Mouse (Mus musculus): ENCODE measurements around the gene Irf2bpl. TPM values are rescaled to one million over a fixed set of nuclear protein-coding genes. Genes with fewer than 3 reads are reported as not detected.
A peak's percentile ranks its signal among the peaks of the same experiment; 100 is the strongest.

The Irf2bpl gene
- total and polyA plus RNA-seq, 3 experiments, result 7.0 to 19.6 (median 12.1) TPM

GRCm38 (mm10) chr12:86891786-86892702 lies 7.4 kb upstream of the Irf2bpl start (continued):
- TF ChIP-seq MAFK (IDR thresholded peaks at IDR 0.05; ENCODE audit: insufficient replicate concordance, low read length) (no peak), CHD2 (IDR thresholded peaks at IDR 0.05; ENCODE audit: low read length) (peak; percentile 73; the same call in 1 of the 2 replicates), SMC3 (IDR thresholded peaks at IDR 0.05; ENCODE audit: low read depth, low read length) (no peak), MXI1 (IDR thresholded peaks at IDR 0.05; ENCODE audit: low read depth, low read length) (no peak; the same call in 1 of the 2 replicates)

- dilution Hi-C loops (cut with MboI; ENCODE audit: extremely low pct_ligation_motif_present, extremely low pct_unique_long_range_greater_than_20kb, low sequenced_read_pairs), result no loop called here
- H3K79me2 ChIP-seq (replicated peaks; ENCODE audit: control insufficient read depth, extremely low read depth, insufficient read depth, poor library complexity, severe bottlenecking), result no peaks in the 10 kb centered on the region
Observed at GRCm38 (mm10) chr12:86891454-86891785, 6.8 kb upstream of the Irf2bpl start.

GRCm38 (mm10) chr12:86890796-86891301 lies 6.3 kb upstream of the Irf2bpl start:
- Histone ChIP-seq H3K4me2 (ENCODE audit: insufficient read depth, low read depth, poor library complexity, severe bottlenecking) (peak overlapping the region; percentile 94), H3K9me3 (replicated peaks; ENCODE audit: low read length) (no peaks in the 10 kb centered on the region), H3K27ac (ENCODE audit: insufficient read depth, low read depth) (peak overlapping the region; percentile 55), H3K36me3 (replicated peaks in 1 of 2; ENCODE audit: control insufficient read depth in 1 of 2, insufficient read depth in 1 of 2, low read length in 1 of 2) (no peaks in the 10 kb centered on the region), H3K27me3 (replicated peaks) (no peaks in the 10 kb centered on the region), H3K4me3 (replicated peaks in 1 of 3; ENCODE audit: low read depth in 2 of 3, low read length in 2 of 3, poor library complexity in 1 of 3) (peak overlapping the region in 1 of 3 experiments; percentile 10), H3K9ac (ENCODE audit: insufficient read depth, low read depth) (peak overlapping the region; percentile 42), H3K79me2 (replicated peaks; ENCODE audit: control insufficient read depth, extremely low read depth, insufficient read depth, poor library complexity, severe bottlenecking) (no peaks in the 10 kb centered on the region), H3K4me1 (ENCODE audit: control insufficient read depth in 1 of 2, insufficient read depth in 2 of 2) (peaks cover 21 to 64% of the 10 kb centered on the region in 2 experiments)
- TF ChIP-seq USF2 (conservative IDR thresholded peaks at IDR 0.05; ENCODE audit: low read depth, low read length) (no peak), JUND (conservative IDR thresholded peaks at IDR 0.05; ENCODE audit: low read depth, low read length) (no peak), SIN3A (IDR thresholded peaks at IDR 0.05; ENCODE audit: low read length) (no peak), KAT2A (IDR thresholded peaks at IDR 0.05; ENCODE audit: insufficient replicate concordance, low read length) (no peak), NELFE (IDR thresholded peaks at IDR 0.05; ENCODE audit: low read depth, low read length) (no peak), TCF12 (IDR thresholded peaks at IDR 0.05; ENCODE audit: low read depth, low read length) (0 out of 2 replicates have a peak, but pooled peaks have one; percentile 18), CHD2 (IDR thresholded peaks at IDR 0.05; ENCODE audit: low read length) (no peak), ELF1 (IDR thresholded peaks at IDR 0.05; ENCODE audit: low read depth, low read length) (peak; percentile 61; the same call in 1 of the 2 replicates)
- dilution Hi-C loops (cut with MboI; ENCODE audit: extremely low pct_ligation_motif_present, extremely low pct_unique_long_range_greater_than_20kb, low sequenced_read_pairs) (no loop called here), in situ Hi-C loops (cut with MboI; ENCODE audit: low pct_ligation_motif_present, low pct_unique_long_range_greater_than_20kb, low sequenced_read_pairs) (no loop called here)
- no peak for DNase-seq (ENCODE audit: extremely low read depth)

More at GRCm38 (mm10) chr12:86891454-86891785, 6.8 kb upstream of the Irf2bpl start:
- no peaks in the 10 kb centered on the region for H3K27me3 ChIP-seq (replicated peaks)
- DNase-seq (ENCODE audit: extremely low read depth), result no peak
- in situ Hi-C loops (cut with MboI; ENCODE audit: low pct_ligation_motif_present, low pct_unique_long_range_greater_than_20kb, low sequenced_read_pairs), result no loop called here
- peak overlapping the region; percentile 94 for H3K4me2 ChIP-seq (ENCODE audit: insufficient read depth, low read depth, poor library complexity, severe bottlenecking)
- peak overlapping the region; percentile 82; the same call in 1 of the 2 replicates for H3K27ac ChIP-seq (ENCODE audit: insufficient read depth, low read depth)
- peak overlapping the region; percentile 42 for H3K9ac ChIP-seq (ENCODE audit: insufficient read depth, low read depth)
- no peaks in the 10 kb centered on the region for H3K9me3 ChIP-seq (replicated peaks; ENCODE audit: low read length)
- TF ChIP-seq MAFK (IDR thresholded peaks at IDR 0.05; ENCODE audit: insufficient replicate concordance, low read length) (no peak), SIN3A (IDR thresholded peaks at IDR 0.05; ENCODE audit: low read length) (peak; percentile 20; the same call in 1 of the 2 replicates)
- H3K4me1 ChIP-seq (ENCODE audit: control insufficient read depth in 1 of 2, insufficient read depth in 2 of 2), result peaks cover 20 to 64% of the 10 kb centered on the region in 2 experiments
- no peaks in the 10 kb centered on the region for H3K36me3 ChIP-seq (replicated peaks in 1 of 2; ENCODE audit: control insufficient read depth in 1 of 2, insufficient read depth in 1 of 2, low read length in 1 of 2)
- peak overlapping the region in 2 of 3 experiments; percentile 59 for H3K4me3 ChIP-seq (replicated peaks in 1 of 3; ENCODE audit: low read depth in 2 of 3, low read length in 2 of 3, poor library complexity in 1 of 3)

Data from CH12.LX (cell line).